Mouse (Mus musculus) cerebellum, postnatal 25 days (tissue): ENCODE measurements around the gene Prdm11.

ENCODE experiments used
- DNase-seq, 2 experiments: peaks; one replicate each; pipeline ENCODE4 v3.0.0; 2021; ENCODE audit warnings: mixed read lengths in 2 of 2

Prdm11 gene

GRCm38 (mm10) chr2:93045129-93045817, 694 bp downstream of the Prdm11 start:
- DNase-seq: peak; percentile 98 to 99

- DNase-seq: no peak
Measured at GRCm38 (mm10) chr2:93043449-93044157, 2.4 kb downstream of the Prdm11 start.

GRCm38 (mm10) chr2:93041470-93041869, 4.5 kb downstream of the Prdm11 start:
- peak in 1 of 2 experiments; percentile 5 for DNase-seq

- DNase-seq: peak in 1 of 2 experiments; percentile 26
Measured at GRCm38 (mm10) chr2:93040841-93041240, 5.1 kb downstream of the Prdm11 start.

GRCm38 (mm10) chr2:93039706-93040105, 6.3 kb downstream of the Prdm11 start:
- peak; percentile 47 to 71 for DNase-seq

- peak in 1 of 2 experiments; percentile 22 for DNase-seq
Measured at GRCm38 (mm10) chr2:93039043-93039442, 6.9 kb downstream of the Prdm11 start.

GRCm38 (mm10) chr2:93035631-93036030, 10.3 kb downstream of the Prdm11 start:
- peak in 1 of 2 experiments; percentile 10 for DNase-seq

GRCm38 (mm10) chr2:93032651-93033050, 13.3 kb downstream of the Prdm11 start:
- peak; percentile 48 to 49 for DNase-seq

- peak; percentile 71 to 72 for DNase-seq
Measured at GRCm38 (mm10) chr2:93032049-93032448, 13.9 kb downstream of the Prdm11 start.

- no peak for DNase-seq
Measured at GRCm38 (mm10) chr2:93031021-93031420, 14.9 kb downstream of the Prdm11 start.

GRCm38 (mm10) chr2:93030101-93030500, 15.9 kb downstream of the Prdm11 start:
- DNase-seq: peak; percentile 82 to 84

GRCm38 (mm10) chr2:93029267-93030060, 16.5 kb downstream of the Prdm11 start:
- peak; percentile 71 to 78 for DNase-seq

- no peak for DNase-seq
Measured at GRCm38 (mm10) chr2:93028865-93029264, 17.1 kb downstream of the Prdm11 start.

- DNase-seq: no peak
Measured at GRCm38 (mm10) chr2:93027713-93028112, 18.3 kb downstream of the Prdm11 start.

- no peak for DNase-seq
Measured at GRCm38 (mm10) chr2:93024431-93024830, 21.5 kb downstream of the Prdm11 start.

- peak; percentile 73 to 85 for DNase-seq
Measured at GRCm38 (mm10) chr2:93018854-93019253, 27.1 kb downstream of the Prdm11 start.

- no peak for DNase-seq
Measured at GRCm38 (mm10) chr2:93017151-93017550, 28.8 kb downstream of the Prdm11 start.

GRCm38 (mm10) chr2:93015041-93015440, 30.9 kb downstream of the Prdm11 start:
- peak; percentile 42 to 64 for DNase-seq

GRCm38 (mm10) chr2:93014093-93014937, 31.7 kb downstream of the Prdm11 start:
- no peak for DNase-seq

- no peak for DNase-seq
Measured at GRCm38 (mm10) chr2:93013415-93014092, 32.4 kb downstream of the Prdm11 start.

- no peak for DNase-seq
Measured at GRCm38 (mm10) chr2:93012976-93013375, 33.0 kb downstream of the Prdm11 start.

GRCm38 (mm10) chr2:93011933-93012332, 34.0 kb downstream of the Prdm11 start:
- no peak for DNase-seq
